ENCODE assay signal across 9 mouse cellular contexts in the genomic region with DNA sequence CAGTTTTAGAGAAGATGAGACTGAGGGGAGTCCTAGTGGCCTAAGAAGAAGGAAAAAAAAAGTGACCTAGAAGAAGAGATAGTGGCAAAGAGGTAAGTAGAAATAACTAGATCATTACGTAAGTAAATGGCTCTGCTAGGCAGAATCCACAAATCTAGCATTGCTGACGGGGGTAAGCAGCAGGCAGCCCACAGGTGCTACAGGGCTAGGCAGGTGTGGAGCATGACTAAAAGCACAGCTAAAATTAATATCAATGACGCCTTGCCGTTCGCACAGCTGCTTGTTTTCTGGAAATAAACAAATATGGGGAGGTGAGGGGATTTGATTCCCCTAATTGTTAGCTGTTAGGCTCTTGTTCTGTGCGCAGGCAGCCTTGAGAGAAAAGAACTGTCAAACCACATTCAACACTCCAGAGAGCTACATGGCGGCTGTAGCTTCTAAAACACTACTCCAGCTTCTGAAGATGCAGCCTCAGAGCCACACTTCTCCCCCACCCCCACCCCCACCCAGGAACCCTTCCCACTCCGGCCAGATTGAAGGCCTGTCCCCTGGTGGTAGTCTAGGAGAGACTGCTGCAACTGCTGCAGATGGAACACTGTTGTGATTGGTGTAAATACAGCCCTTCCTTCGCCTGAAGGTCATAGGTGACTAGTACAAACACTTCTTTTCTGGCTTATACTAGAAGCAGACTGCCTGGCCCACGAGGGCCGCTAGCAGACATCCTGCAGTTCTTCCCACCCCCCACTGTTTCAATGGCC. TPM values are rescaled to one million over a fixed set of nuclear protein-coding genes. Genes with fewer than 3 reads are reported as not detected.
DNase-seq lines count a peak whose midpoint lies in the region; ATAC-seq and TF ChIP-seq lines count a peak whose summit lies in the region.
"Had no signal": no experiment of that assay in that cellular context is flagged by ENCODE, and none has a peak within 500 bp of the region (broad histone marks: within the 10 kb centered on the region; RNA-seq: fewer than 3 reads in every experiment).

No protein-coding gene starts in this region.

- no peak overlapping the region for H3K27ac ChIP-seq in kidney, adult 2 months (ENCODE audit: insufficient read depth, low read depth, low read length)
- H3K27ac ChIP-seq in intestine, postnatal 0 days (ENCODE audit: low read depth, low read length), result peak overlapping the region; percentile 24; the same call in 1 of the 2 replicates

- no peak for TF ChIP-seq POLR2A in kidney, adult 2 months (IDR thresholded peaks at IDR 0.05; ENCODE audit: low read depth, low read length)
- no peak for TF ChIP-seq POLR2A in myocyte (IDR thresholded peaks at IDR 0.05; ENCODE audit: insufficient read length, low read depth)

- peaks cover 18% of the 10 kb centered on the region; the same call in 1 of the 2 replicates for H3K4me1 ChIP-seq in kidney, adult 2 months (ENCODE audit: control insufficient read depth, insufficient read depth, low read length)
- no peaks in the 10 kb centered on the region for H3K4me1 ChIP-seq in intestine, postnatal 0 days (replicated peaks; ENCODE audit: control insufficient read depth, insufficient read depth, low read length)

- no peaks in the 10 kb centered on the region for H3K36me3 ChIP-seq in kidney, adult 2 months (ENCODE audit: control insufficient read depth, insufficient read depth, low read length)
- no peaks in the 10 kb centered on the region for H3K36me3 ChIP-seq in intestine, postnatal 0 days (ENCODE audit: control insufficient read depth, insufficient read depth)
- peaks cover 12% of the 10 kb centered on the region for H3K36me3 ChIP-seq in myocyte (ENCODE audit: control insufficient read depth, insufficient read depth)

- H3K4me2 ChIP-seq in intestine, postnatal 0 days (replicated peaks; ENCODE audit: low read depth), result peak overlapping the region; percentile 71
- peak overlapping the region; percentile 72 for H3K4me2 ChIP-seq in myocyte (ENCODE audit: low read depth)
- H3K4me2 ChIP-seq: heart, embryonic 12.5 days had no signal

- 59% methylated on average over 11 of the region's 11 CpGs for WGBS in kidney, adult 2 months
- 54% methylated on average over 11 of the region's 11 CpGs for WGBS in intestine, postnatal 0 days

- H3ac ChIP-seq in myocyte (ENCODE audit: control insufficient read depth, insufficient read length), result no peak overlapping the region

- intact Hi-C loops in gastrocnemius, postnatal 36 days (cut with DNase I), result loop anchor here (2.0 kb wide), 1 partner anchor 13 kb away; no protein-coding TSS in a partner anchor

- H3K79me2 ChIP-seq in myocyte (ENCODE audit: control insufficient read depth, insufficient read depth), result peaks cover 47% of the 10 kb centered on the region

- TF ChIP-seq CTCF in kidney, adult 2 months (conservative IDR thresholded peaks at IDR 0.05; ENCODE audit: insufficient read depth, insufficient read length, low read depth, low read length), result peak; percentile 22; the same call in 1 of the 2 replicates
- peak; percentile 55 for TF ChIP-seq CTCF in intestine, postnatal 0 days (IDR thresholded peaks at IDR 0.05; ENCODE audit: low read depth)

- no peaks in the 10 kb centered on the region for H3K27me3 ChIP-seq in kidney, adult 2 months (replicated peaks; ENCODE audit: control insufficient read depth, insufficient read depth, low read length)
- H3K27me3 ChIP-seq in intestine, postnatal 0 days (replicated peaks; ENCODE audit: control insufficient read depth, insufficient read depth, low read length), result no peaks in the 10 kb centered on the region
- H3K27me3 ChIP-seq in myocyte (ENCODE audit: control insufficient read depth, insufficient read depth, insufficient read length), result no peaks in the 10 kb centered on the region
- H3K27me3 ChIP-seq: heart, embryonic 12.5 days had no signal

- no peak for DNase-seq in kidney, adult 2 months
- no peak for DNase-seq in kidney, adult 8-10 months
- DNase-seq in adipocyte (ENCODE audit: low spot score), result peak; percentile 47
- no peak for DNase-seq in gastrocnemius, postnatal 36 days
- DNase-seq in frontal cortex, postnatal 14 days (ENCODE audit: low spot score in 2 of 2), result no peak
- DNase-seq in thymus, postnatal 4 days, result no peak

- H3K9ac ChIP-seq in intestine, postnatal 0 days (ENCODE audit: low read depth, low read length), result no peak overlapping the region
- H3K9ac ChIP-seq: heart, embryonic 12.5 days had no signal

- no peak overlapping the region for H3K4me3 ChIP-seq in kidney, adult 2 months (ENCODE audit: insufficient read depth, low read depth, low read length)
- H3K4me3 ChIP-seq in intestine, postnatal 0 days (ENCODE audit: low read depth, low read length), result 0 out of 2 replicates have a peak overlapping the region, but pooled peaks have one; percentile 98
- no peak overlapping the region for H3K4me3 ChIP-seq in myocyte
- H3K4me3 ChIP-seq: heart, embryonic 12.5 days had no signal

- no peak for ATAC-seq in intestine, postnatal 0 days

- no peaks in the 10 kb centered on the region for H3K9me3 ChIP-seq in intestine, postnatal 0 days (ENCODE audit: control insufficient read depth)
- H3K9me3 ChIP-seq: heart, embryonic 12.5 days had no signal

TF ChIP-seq in myocyte, 11 proteins besides CTCF, POLR2A, EP300 and RAD21:
- TF ChIP-seq MAX (IDR thresholded peaks at IDR 0.05; ENCODE audit: low read depth) (no peak), MYOD1 (IDR thresholded peaks at IDR 0.05; ENCODE audit: control insufficient read depth in 1 of 3, insufficient read length in 2 of 3, low read depth in 2 of 3) (peak in 1 of 3 experiments; percentile 16)

RNA-seq across cellular contexts. Expression of a gene that starts 15.1 kb away (rescaled TPM):
- 4.7 and 5.2 TPM in 2 replicates for polyA plus RNA-seq in kidney, adult 2 months (2012; rRNA removed)
- 7.8 and 8.8 TPM in 2 replicates for polyA plus RNA-seq in intestine, postnatal 0 days (2015; fragmentation: Nextera tagmentation; extraction: Ambion mirVana)
- polyA plus RNA-seq in myocyte (2012; fragmentation: generic; extraction: Trizol), result 2.6 TPM
- total RNA-seq in gastrocnemius, postnatal 36 days (2021), result 1 to 10 TPM in 1 of 2 experiments, under 1 TPM in 1; 0.76 to 1.4 TPM
